Mouse (Mus musculus) ES-E14 (cell line): ENCODE measurements around the gene Adamts2. TPM values are rescaled to one million over a fixed set of nuclear protein-coding genes. Genes with fewer than 3 reads are reported as not detected.

Experiments used
- DNase-seq: peaks from one replicate; pipeline ENCODE4 v3.0.0-alpha.2; 2013; ENCODE audit warnings: low read depth, low spot score
- H3K27ac ChIP-seq: 2 replicates; pipeline ENCODE4 v1.5.1; 2012; ENCODE audit warnings: low read depth, mild to moderate bottlenecking, low read length, moderate library complexity, mixed read lengths; ENCODE audit not compliant: poor library complexity, insufficient read depth, severe bottlenecking
- H3K36me3 ChIP-seq: 2 replicates; pipeline ENCODE4 v1.6.1; 2012; ENCODE audit warnings: mild to moderate bottlenecking, low read length, moderate library complexity, mixed read lengths; ENCODE audit not compliant: control insufficient read depth, poor library complexity, insufficient read depth, severe bottlenecking
- H3K4me1 ChIP-seq, 2 experiments: fragments of 150-350 bp in 1 of 2; sonication (generic) in 1 of 2; 2 replicates each; pipeline ENCODE4 v1.6.1; 2012; ENCODE audit warnings: low read length in 2 of 2, mild to moderate bottlenecking in 1 of 2, mixed read lengths in 1 of 2; ENCODE audit not compliant: control insufficient read depth in 2 of 2, insufficient read depth in 2 of 2, poor library complexity in 1 of 2
- H3K4me3 ChIP-seq, 2 experiments: fragments of 150-350 bp in 1 of 2; sonication (generic) in 1 of 2; 2 replicates each; pipeline ENCODE4 v1.5.1; 2012; ENCODE audit warnings: low read length in 2 of 2, low read depth in 1 of 2, mild to moderate bottlenecking in 1 of 2, mixed read lengths in 1 of 2; ENCODE audit not compliant: insufficient read depth in 1 of 2, poor library complexity in 1 of 2, severe bottlenecking in 1 of 2
- H3K9ac ChIP-seq: 2 replicates; pipeline ENCODE4 v1.6.1; 2012; ENCODE audit warnings: low read depth, mild to moderate bottlenecking, low read length, mixed read lengths; ENCODE audit not compliant: poor library complexity, insufficient read depth, severe bottlenecking
- H3K9me3 ChIP-seq: fragments of 150-350 bp; sonication (generic); 2 replicates; pipeline ENCODE4 v1.6.1; 2012; ENCODE audit warnings: low read depth, mild to moderate bottlenecking, low read length; ENCODE audit not compliant: control insufficient read depth, insufficient read depth
- CHD2 ChIP-seq: IDR thresholded peaks from 2 replicates; pipeline ENCODE4 v1.6.1; 2014; ENCODE audit warnings: mild to moderate bottlenecking, low read depth, low read length, inconsistent platforms
- HCFC1 ChIP-seq: IDR thresholded peaks from 2 replicates; pipeline ENCODE4 v1.6.1; 2012; ENCODE audit warnings: low read length, inconsistent platforms, borderline replicate concordance; ENCODE audit not compliant: insufficient read depth
- MAFK ChIP-seq: IDR thresholded peaks from 2 replicates; pipeline ENCODE4 v1.6.1; 2014; ENCODE audit warnings: mild to moderate bottlenecking, low read depth, low read length, inconsistent platforms; ENCODE audit not compliant: insufficient read depth
- ZC3H11A ChIP-seq: IDR thresholded peaks from 2 replicates; pipeline ENCODE4 v1.6.1; 2012; ENCODE audit warnings: low read depth, mild to moderate bottlenecking, inconsistent platforms, low read length, borderline replicate concordance
- ZNF384 ChIP-seq: IDR thresholded peaks from 2 replicates; pipeline ENCODE4 v1.6.1; 2012; ENCODE audit warnings: low read depth, low read length, inconsistent platforms
- in situ Hi-C, 2 experiments: fragments of 600-800 bp; cut with MboI; formaldehyde crosslinking; loops; one replicate each; pipeline ENCODE4 v1.15.1; 2025; ENCODE audit warnings: low sequenced_read_pairs in 2 of 2, inconsistent platforms in 1 of 2; ENCODE audit not compliant: unreplicated experiment in 2 of 2
- total RNA-seq: library from RNA; depleted of rRNA; stranded (reverse); fragments of 300-350 nt; gene quantifications from 2 replicates; pipeline ENCODE4 v1.2.3, GENCODE M21; 2012

Adamts2 gene
- total RNA-seq, 1 experiment: 1.1 TPM

GRCm38 (mm10) chr11:50738436-50738835 is 136.6 kb downstream of the Adamts2 start:
- TF ChIP-seq ZC3H11A: no peak
- no peak for TF ChIP-seq MAFK
- TF ChIP-seq HCFC1: no peak
- TF ChIP-seq CHD2: no peak
- no peaks in the 10 kb centered on the region for H3K9me3 ChIP-seq
- H3K4me3 ChIP-seq: no peak overlapping the region
- H3K27ac ChIP-seq: no peak overlapping the region
- DNase-seq: no peak
- in situ Hi-C loops: no loop called here
- no peak overlapping the region for H3K9ac ChIP-seq
- no peaks in the 10 kb centered on the region for H3K4me1 ChIP-seq
- H3K36me3 ChIP-seq: no peaks in the 10 kb centered on the region

GRCm38 (mm10) chr11:50739453-50739852 is 137.6 kb downstream of the Adamts2 start:
- in situ Hi-C loops: no loop called here
- Histone ChIP-seq H3K4me3 (no peak overlapping the region), H3K9ac (no peak overlapping the region), H3K4me1 (no peaks in the 10 kb centered on the region), H3K9me3 (no peaks in the 10 kb centered on the region), H3K36me3 (no peaks in the 10 kb centered on the region), H3K27ac (no peak overlapping the region)
- DNase-seq: no peak
- TF ChIP-seq CHD2: no peak

GRCm38 (mm10) chr11:50742146-50742545 is 140.3 kb downstream of the Adamts2 start:
- no peaks in the 10 kb centered on the region for H3K36me3 ChIP-seq
- no peaks in the 10 kb centered on the region for H3K9me3 ChIP-seq
- H3K27ac ChIP-seq: no peak overlapping the region
- in situ Hi-C loops: no loop called here
- no peaks in the 10 kb centered on the region for H3K4me1 ChIP-seq
- TF ChIP-seq ZC3H11A (no peak), CHD2 (no peak), ZNF384 (no peak), MAFK (no peak), HCFC1 (no peak)
- no peak overlapping the region for H3K9ac ChIP-seq
- DNase-seq: no peak
- no peak overlapping the region for H3K4me3 ChIP-seq

GRCm38 (mm10) chr11:50744971-50745370 is 143.1 kb downstream of the Adamts2 start:
- no peak overlapping the region for H3K27ac ChIP-seq
- in situ Hi-C loops: no loop called here
- no peak overlapping the region for H3K9ac ChIP-seq
- no peaks in the 10 kb centered on the region for H3K9me3 ChIP-seq
- no peak overlapping the region for H3K4me3 ChIP-seq
- no peaks in the 10 kb centered on the region for H3K36me3 ChIP-seq
- no peaks in the 10 kb centered on the region for H3K4me1 ChIP-seq
- TF ChIP-seq CHD2 (no peak), ZNF384 (no peak), ZC3H11A (no peak), MAFK (no peak), HCFC1 (no peak)
- DNase-seq: no peak

DNA sequence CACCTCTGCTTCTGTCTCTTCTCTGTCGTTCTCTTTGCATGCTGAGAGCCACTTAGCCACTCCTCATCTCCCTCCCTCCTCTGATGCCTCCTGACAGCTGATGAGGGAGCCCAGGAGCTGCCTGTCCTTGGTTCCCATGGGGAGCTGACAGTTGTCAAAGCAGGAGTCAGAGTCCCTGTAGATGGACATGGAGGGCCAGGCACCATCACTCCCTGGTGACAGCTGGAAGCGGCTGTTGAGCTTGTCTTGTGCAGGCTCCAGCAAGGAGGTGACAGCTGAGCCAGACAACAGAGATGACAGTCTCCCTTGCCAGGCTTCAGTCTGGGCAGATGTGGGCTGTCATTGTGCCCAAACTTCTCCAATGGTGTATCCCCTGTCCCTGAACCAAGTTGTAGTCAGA is 144.6 kb downstream of the Adamts2 start:
- Histone ChIP-seq H3K4me1 (peaks cover 0 to 6% of the 10 kb centered on the region in 2 experiments; a peak in 2 of 4 replicates), H3K27ac (no peak overlapping the region), H3K9ac (no peak overlapping the region), H3K36me3 (no peaks in the 10 kb centered on the region), H3K4me3 (no peak overlapping the region), H3K9me3 (no peaks in the 10 kb centered on the region)
- TF ChIP-seq CHD2 (no peak), HCFC1 (no peak), ZC3H11A (no peak), ZNF384 (no peak), MAFK (no peak)
- no peak for DNase-seq
- in situ Hi-C loops: no loop called here
